Mouse (Mus musculus) colon, adult 2 months (tissue): ENCODE results near the gene 0610037L13Rik. TPM values are rescaled to one million over a fixed set of nuclear protein-coding genes. Genes with fewer than 3 reads are reported as not detected.

Experiments used
- polyA plus RNA-seq: library from polyadenylated mRNA; depleted of rRNA; stranded (reverse); fragments of >200 nt; gene quantifications from 2 replicates; pipeline ENCODE4 v1.2.3, GENCODE M21; 2012; rRNA removed

Gene 0610037L13Rik
- polyA plus RNA-seq = 19.3 and 20.7 TPM in 2 replicates

GRCm38 (mm10) chr4:107889731-107890432 is at the start of gene 0610037L13Rik:
0610037L13Rik (plus strand) TSS chr4:107889813.

GRCm38 (mm10) chr4:107879254-107880050 is 10.2 kb upstream of the 0610037L13Rik start, which contains the start of gene Magoh:
Magoh (plus strand) TSS chr4:107879755.

DNA sequence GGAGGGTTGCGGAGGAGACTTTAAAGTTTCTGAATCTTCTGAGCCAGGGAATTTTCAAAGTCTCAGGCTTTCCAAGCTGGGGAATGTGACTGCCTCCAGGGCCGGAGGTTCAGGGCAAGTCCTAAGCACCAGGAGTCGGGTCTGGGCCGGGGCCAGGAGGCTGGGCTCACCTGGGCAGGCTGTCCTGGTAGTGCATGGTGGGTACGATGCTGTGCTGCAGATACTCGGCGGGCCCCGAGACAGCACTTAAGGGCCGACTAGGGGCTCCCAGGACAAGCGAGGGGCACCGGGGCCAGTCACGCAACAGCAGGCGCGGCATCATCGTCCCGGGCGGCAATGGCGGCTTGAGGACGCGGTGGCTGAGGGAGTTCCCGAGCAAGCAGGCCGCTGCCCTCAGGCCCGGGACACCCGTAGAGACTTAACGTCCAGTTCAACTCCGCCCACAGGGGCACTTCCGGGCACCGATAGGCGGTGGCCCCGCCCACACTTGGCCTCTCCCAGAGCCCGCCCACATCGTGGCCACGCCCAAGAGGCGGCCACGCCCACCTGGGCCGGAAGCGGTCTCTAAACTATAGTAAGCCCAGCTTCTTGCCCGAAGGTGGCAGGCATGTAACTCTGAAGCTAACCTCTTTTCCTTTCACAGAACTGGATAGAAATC is 33.7 kb downstream of the 0610037L13Rik start, which contains the start of gene Cpt2:
TSS of gene Cpt2 (minus strand) at position 466 of the 658 bp plus-strand sequence.

Other genes with a start within 250 kb of the 0610037L13Rik start
- not detected in 2 replicates for gene Dmrtb1, start 205.6 kb upstream of the 0610037L13Rik start, polyA plus RNA-seq
- gene Lrp8, start 87.6 kb upstream of the 0610037L13Rik start, polyA plus RNA-seq = 4.4 and 6.5 TPM in 2 replicates
- gene Magoh, start 10.1 kb upstream of the 0610037L13Rik start, polyA plus RNA-seq = 14.6 and 26.6 TPM in 2 replicates
- 116 and 138 TPM in 2 replicates for gene Cpt2, start 33.8 kb downstream of the 0610037L13Rik start, polyA plus RNA-seq
- 0.63 and 0.98 TPM in 2 replicates for gene Slc1a7, start 78.5 kb downstream of the 0610037L13Rik start, polyA plus RNA-seq
- gene Podn, start 206.6 kb downstream of the 0610037L13Rik start, polyA plus RNA-seq = 36.2 and 39.4 TPM in 2 replicates